Mouse (Mus musculus): ENCODE results near the gene Ptprd.

GRCm38 (mm10) chr4:76324509-76324908, 1887.3 kb downstream of the Ptprd start:
- no peak for TF ChIP-seq CTCF (IDR thresholded peaks at IDR 0.05; ENCODE audit: borderline replicate concordance, insufficient read depth, low read depth, low read length)
- no peak for TF ChIP-seq POLR2A (IDR thresholded peaks at IDR 0.05; ENCODE audit: borderline replicate concordance, insufficient read depth, low read length)
